Mouse (Mus musculus): ENCODE measurements around the gene Nsl1. TPM values are rescaled to one million over a fixed set of nuclear protein-coding genes. Genes with fewer than 3 reads are reported as not detected.

The Nsl1 gene
- polyA plus RNA-seq, 1 experiment from 2014 or later = 18.3 TPM

GRCm38 (mm10) chr1:191123696-191124095 is 60.9 kb downstream of the Nsl1 start:
- no peak overlapping the region for H3K4me2 ChIP-seq
- WGBS = 84% methylated on average over 2 of the region's 2 CpGs

GRCm38 (mm10) chr1:191124288-191124687 is 61.5 kb downstream of the Nsl1 start:
- no peaks in the 10 kb centered on the region for H3K27me3 ChIP-seq (replicated peaks)
- no peak for ATAC-seq (ENCODE audit: insufficient read depth, low FRiP score, low read depth)
- no peak overlapping the region for H3K4me3 ChIP-seq (replicated peaks)
- no peak overlapping the region for H3K9ac ChIP-seq
- H3K36me3 ChIP-seq = no peaks in the 10 kb centered on the region
- no peak overlapping the region for H3K27ac ChIP-seq
- WGBS = 62% methylated on average over 4 of the region's 4 CpGs
- no peak overlapping the region for H3K4me2 ChIP-seq
- peaks cover 3% of the 10 kb centered on the region; the same call in 1 of the 2 replicates for H3K4me1 ChIP-seq
- H3K9me3 ChIP-seq = no peaks in the 10 kb centered on the region

More at GRCm38 (mm10) chr1:191123696-191124095, 60.9 kb downstream of the Nsl1 start:
- ATAC-seq (ENCODE audit: insufficient read depth, low FRiP score, low read depth) = no peak
- peaks cover 3% of the 10 kb centered on the region; the same call in 1 of the 2 replicates for H3K4me1 ChIP-seq
- H3K9ac ChIP-seq = no peak overlapping the region
- H3K9me3 ChIP-seq = no peaks in the 10 kb centered on the region
- H3K36me3 ChIP-seq = no peaks in the 10 kb centered on the region
- H3K4me3 ChIP-seq (replicated peaks) = no peak overlapping the region
- H3K27ac ChIP-seq = no peak overlapping the region
- no peaks in the 10 kb centered on the region for H3K27me3 ChIP-seq (replicated peaks)

- WGBS = 16% methylated on average over 38 of the region's 38 CpGs
- H3K9me3 ChIP-seq = no peaks in the 10 kb centered on the region
- H3K36me3 ChIP-seq = no peaks in the 10 kb centered on the region
- no peak overlapping the region for H3K9ac ChIP-seq
- peak overlapping the region; percentile 77 for H3K4me2 ChIP-seq
- H3K27ac ChIP-seq = no peak overlapping the region
- peak; percentile 60 for ATAC-seq (ENCODE audit: insufficient read depth, low FRiP score, low read depth)
- H3K27me3 ChIP-seq (replicated peaks) = no peaks in the 10 kb centered on the region
- peak overlapping the region; percentile 32 for H3K4me3 ChIP-seq (replicated peaks)
- H3K4me1 ChIP-seq = peaks cover 3% of the 10 kb centered on the region; the same call in 1 of the 2 replicates
These were observed 63.2 kb downstream of the Nsl1 start for GRCm38 (mm10) chr1:191125811-191126638.

- Histone ChIP-seq H3K27ac (no peak overlapping the region), H3K36me3 (no peaks in the 10 kb centered on the region), H3K27me3 (replicated peaks) (no peaks in the 10 kb centered on the region), H3K4me1 (peaks cover 4% of the 10 kb centered on the region; the same call in 1 of the 2 replicates), H3K9ac (no peak overlapping the region), H3K4me3 (replicated peaks) (no peak overlapping the region), H3K4me2 (no peak overlapping the region), H3K9me3 (no peaks in the 10 kb centered on the region)
- WGBS = 83% methylated on average over 2 of the region's 2 CpGs
- no peak for ATAC-seq (ENCODE audit: insufficient read depth, low FRiP score, low read depth)
These were observed 68.9 kb downstream of the Nsl1 start for GRCm38 (mm10) chr1:191131692-191132091.

- H3K4me1 ChIP-seq = peaks cover 4% of the 10 kb centered on the region; the same call in 1 of the 2 replicates
- no peaks in the 10 kb centered on the region for H3K36me3 ChIP-seq
- 44% methylated on average over 5 of the region's 5 CpGs for WGBS
- H3K27me3 ChIP-seq (replicated peaks) = no peaks in the 10 kb centered on the region
- H3K27ac ChIP-seq = no peak overlapping the region
- no peak for ATAC-seq (ENCODE audit: insufficient read depth, low FRiP score, low read depth)
- no peak overlapping the region for H3K4me2 ChIP-seq
- H3K4me3 ChIP-seq (replicated peaks) = no peak overlapping the region
- H3K9me3 ChIP-seq = no peaks in the 10 kb centered on the region
- no peak overlapping the region for H3K9ac ChIP-seq
These were observed 69.4 kb downstream of the Nsl1 start for GRCm38 (mm10) chr1:191132240-191132639.

- no peaks in the 10 kb centered on the region for H3K27me3 ChIP-seq (replicated peaks)
- ATAC-seq (ENCODE audit: insufficient read depth, low FRiP score, low read depth) = no peak; the same call in 1 of the 2 replicates
- WGBS = 66% methylated on average over 5 of the region's 5 CpGs
- H3K36me3 ChIP-seq = no peaks in the 10 kb centered on the region
- H3K4me3 ChIP-seq (replicated peaks) = no peak overlapping the region
- H3K9me3 ChIP-seq = no peaks in the 10 kb centered on the region
- H3K9ac ChIP-seq = no peak overlapping the region
- H3K27ac ChIP-seq = no peak overlapping the region
- H3K4me2 ChIP-seq = no peak overlapping the region
- peaks cover 4% of the 10 kb centered on the region; the same call in 1 of the 2 replicates for H3K4me1 ChIP-seq
These were observed 70.1 kb downstream of the Nsl1 start for GRCm38 (mm10) chr1:191132934-191133333.

- Histone ChIP-seq H3K9ac (no peak overlapping the region), H3K27me3 (replicated peaks) (no peaks in the 10 kb centered on the region), H3K4me2 (no peak overlapping the region), H3K4me3 (replicated peaks) (no peak overlapping the region), H3K9me3 (no peaks in the 10 kb centered on the region), H3K27ac (no peak overlapping the region), H3K4me1 (peaks cover 4% of the 10 kb centered on the region; the same call in 1 of the 2 replicates), H3K36me3 (no peaks in the 10 kb centered on the region)
- ATAC-seq (ENCODE audit: insufficient read depth, low FRiP score, low read depth) = no peak
- WGBS = 48% methylated on average over 4 of the region's 4 CpGs
These were observed 72.6 kb downstream of the Nsl1 start for GRCm38 (mm10) chr1:191135406-191135805.

Other genes with a start within 250 kb of the Nsl1 start
- 10.6 and 12.9 TPM in 2 replicates for gene Rps6kc1, start 151.2 kb upstream of the Nsl1 start, polyA plus RNA-seq (2015; fragmentation: Nextera tagmentation; extraction: Ambion mirVana)
- 35.1 and 37.5 TPM in 2 replicates for gene Angel2, start 137.9 kb upstream of the Nsl1 start, polyA plus RNA-seq (2015; fragmentation: Nextera tagmentation; extraction: Ambion mirVana)
- 18.5 and 20.1 TPM in 2 replicates for gene Vash2, start 83.7 kb upstream of the Nsl1 start, polyA plus RNA-seq (2015; fragmentation: Nextera tagmentation; extraction: Ambion mirVana)
- gene Flvcr1, start 36.9 kb upstream of the Nsl1 start, polyA plus RNA-seq (2015; fragmentation: Nextera tagmentation; extraction: Ambion mirVana) = 6.4 TPM in 2 replicates
- not detected in 2 replicates for gene Spata45, start 26.4 kb upstream of the Nsl1 start, polyA plus RNA-seq (2015; fragmentation: Nextera tagmentation; extraction: Ambion mirVana)
- 11.8 and 15.1 TPM in 2 replicates for gene Tatdn3, start 80 bp upstream of the Nsl1 start, polyA plus RNA-seq (2015; fragmentation: Nextera tagmentation; extraction: Ambion mirVana)
- gene Batf3, start 34.8 kb downstream of the Nsl1 start, polyA plus RNA-seq (2015; fragmentation: Nextera tagmentation; extraction: Ambion mirVana) = 8.3 and 9.8 TPM in 2 replicates
- gene Fam71a, start 101.8 kb downstream of the Nsl1 start, polyA plus RNA-seq (2015; fragmentation: Nextera tagmentation; extraction: Ambion mirVana) = not detected in 2 replicates
- 4.2 and 4.4 TPM in 2 replicates for gene Atf3, start 155.0 kb downstream of the Nsl1 start, polyA plus RNA-seq (2015; fragmentation: Nextera tagmentation; extraction: Ambion mirVana)